Mouse (Mus musculus): ENCODE results near the gene Zfp799.

Gene Zfp799

DNA sequence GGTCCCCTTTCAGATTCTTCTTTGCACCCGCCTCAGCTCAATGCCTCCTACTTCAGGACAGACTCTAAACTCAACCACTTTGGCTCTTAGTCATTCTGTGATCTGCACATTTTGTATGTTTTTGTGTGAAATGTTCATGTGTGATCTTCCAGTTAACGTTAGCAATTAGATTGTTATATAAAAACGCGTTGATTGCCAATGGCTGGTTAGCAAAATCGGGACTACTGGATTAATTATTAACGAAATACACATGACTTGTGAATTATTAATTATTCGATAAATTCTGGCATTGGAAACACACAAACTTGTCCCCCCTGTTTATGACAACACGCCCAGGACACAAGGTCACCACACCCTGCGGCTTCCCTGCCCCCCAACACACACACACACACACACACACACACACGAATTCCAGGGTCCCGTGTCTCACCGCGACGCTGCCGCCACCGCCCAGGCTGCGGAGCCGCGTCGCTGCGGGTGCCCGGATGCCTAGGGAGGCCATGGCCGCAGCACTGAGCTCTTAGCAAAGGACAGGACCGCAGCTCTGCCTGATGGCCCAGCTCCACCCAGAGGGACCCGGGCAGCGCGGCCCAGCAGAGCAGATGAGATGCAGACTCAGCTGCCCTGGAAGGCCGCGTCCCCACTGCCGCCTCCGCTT, 42.5 kb downstream of the Zfp799 start:
- in situ Hi-C loops (cut with MboI, MseI): no loop called here

DNA sequence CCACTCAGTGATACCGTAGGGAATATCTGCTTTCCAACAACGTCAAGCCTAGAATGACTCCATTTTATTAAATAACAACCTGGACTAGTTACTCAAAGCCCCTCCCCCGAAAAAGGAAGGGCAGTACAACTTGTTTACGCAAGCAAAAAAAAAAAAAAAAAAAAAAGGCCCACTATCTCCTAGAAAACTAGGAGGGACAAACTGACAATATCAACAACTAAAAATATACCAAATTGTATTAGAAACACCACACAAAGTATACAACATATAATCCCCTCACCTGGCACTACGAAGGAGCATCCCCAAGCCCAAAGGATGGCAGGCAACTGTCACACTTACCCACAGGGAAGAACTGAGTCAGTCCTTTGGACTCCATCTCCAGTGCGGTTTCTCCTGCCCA, 43.1 kb downstream of the Zfp799 start:
- in situ Hi-C loops (cut with MboI, MseI): no loop called here

DNA sequence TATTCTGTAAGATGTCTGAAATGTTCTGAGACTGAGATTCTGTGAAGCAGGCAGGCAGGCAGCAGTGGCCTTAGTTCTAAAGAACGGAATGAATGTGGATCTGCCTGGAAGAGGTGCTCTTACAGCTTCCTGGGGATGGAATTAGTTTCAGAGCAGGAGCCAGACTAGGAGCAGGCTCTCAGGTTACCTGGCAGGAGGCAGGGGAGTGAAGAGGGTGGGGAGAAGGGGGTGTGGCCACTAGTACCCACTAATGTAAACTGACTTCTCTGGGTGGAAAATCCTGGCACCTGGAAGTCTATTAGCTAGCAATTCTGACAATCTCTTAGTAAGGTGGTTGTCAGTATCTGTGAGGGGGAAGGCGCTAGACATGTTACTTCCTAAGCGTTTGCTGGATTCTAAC, 44.4 kb downstream of the Zfp799 start:
- in situ Hi-C loops (cut with MboI, MseI): no loop called here

DNA sequence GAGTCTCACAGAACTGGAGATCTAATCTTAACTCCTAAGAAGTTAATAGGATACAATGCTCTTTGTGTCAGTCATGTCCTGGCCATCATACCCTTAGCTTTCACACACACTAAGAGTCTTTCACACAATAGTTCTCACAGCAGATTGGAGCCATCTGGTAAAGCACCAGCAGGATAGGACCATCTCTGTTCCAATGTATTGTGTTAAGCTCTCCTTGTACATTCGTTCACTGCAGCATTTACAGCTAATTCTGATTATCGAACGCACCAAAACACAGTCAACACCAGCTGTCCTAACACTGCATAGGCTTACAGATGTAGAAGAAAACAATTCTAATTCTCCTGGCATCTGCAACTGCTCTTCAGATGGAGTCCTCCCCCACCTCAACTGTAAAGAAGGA, 52.5 kb downstream of the Zfp799 start:
- in situ Hi-C loops (cut with MboI, MseI): no loop called here

DNA sequence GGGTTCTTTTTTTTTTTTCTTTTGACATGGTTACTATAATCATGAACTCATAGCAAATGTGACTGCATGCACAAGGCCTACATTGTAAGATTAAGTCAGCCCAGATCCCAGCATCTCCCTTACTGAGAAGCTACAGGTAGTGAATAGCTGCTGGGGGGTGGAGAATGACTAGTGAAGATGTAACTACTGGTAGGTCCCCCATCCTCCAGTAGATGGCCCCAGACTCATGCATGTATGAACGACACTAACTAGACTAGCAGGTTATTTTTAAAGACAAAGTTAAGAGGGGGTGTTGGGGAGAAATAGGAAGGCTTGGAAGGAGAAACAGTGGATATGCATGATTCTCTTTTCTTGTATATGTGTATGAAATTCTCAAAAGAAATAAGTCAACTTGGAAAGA, 58.8 kb downstream of the Zfp799 start:
- in situ Hi-C loops (cut with MboI, MseI): no loop called here

DNA sequence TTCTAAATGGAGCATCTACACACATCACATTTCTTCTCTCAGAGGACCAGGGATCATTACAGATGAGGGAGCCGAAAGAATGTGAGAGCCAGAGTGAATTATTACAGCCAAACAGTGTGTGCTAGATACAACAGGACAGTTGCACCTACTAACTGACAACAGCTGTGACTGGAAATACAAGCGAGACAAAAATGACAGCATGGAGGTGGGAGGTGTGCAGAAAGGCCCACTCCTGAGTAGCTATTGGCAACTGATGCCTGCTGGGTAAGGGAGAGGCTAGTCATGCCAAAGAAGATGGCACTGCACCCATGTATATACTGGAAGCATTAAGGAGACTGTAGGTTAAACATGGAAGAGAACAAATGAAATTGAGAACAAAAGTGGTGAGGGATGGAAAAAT, 63.6 kb downstream of the Zfp799 start:
- in situ Hi-C loops (cut with MboI, MseI): no loop called here

Measured in T-helper 2 cell (primary cell).